In the genomic region with DNA sequence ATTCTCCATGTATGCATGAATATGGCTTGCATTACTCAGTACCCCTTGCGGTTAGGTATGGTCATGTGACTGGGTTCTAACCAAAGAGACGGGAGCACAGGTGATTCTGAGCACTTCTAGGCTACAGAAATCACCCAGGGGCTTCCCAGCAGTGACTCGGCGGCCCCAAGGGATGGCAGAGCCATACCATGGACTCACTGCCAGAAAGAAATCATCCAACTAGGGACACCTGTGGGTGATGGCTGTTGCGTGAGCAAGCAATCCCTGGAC, we compare ENCODE assay signal across 19 mouse cellular contexts.
DNase-seq lines count a peak whose midpoint lies in the region; ATAC-seq and TF ChIP-seq lines count a peak whose summit lies in the region.
"Had no signal": no experiment of that assay in that cellular context is flagged by ENCODE, and none has a peak within 500 bp of the region (broad histone marks: within the 10 kb centered on the region; RNA-seq: fewer than 3 reads in every experiment).

No protein-coding gene starts in this region.

- H3K36me3 ChIP-seq in forebrain, embryonic 12.5 days (replicated peaks): no peaks in the 10 kb centered on the region
- peaks cover 3% of the 10 kb centered on the region; the same call in 1 of the 2 replicates for H3K36me3 ChIP-seq in forebrain, postnatal 0 days (ENCODE audit: insufficient read depth)
- H3K36me3 ChIP-seq in hindbrain, embryonic 12.5 days: peaks cover 20% of the 10 kb centered on the region
- peaks cover 51% of the 10 kb centered on the region for H3K36me3 ChIP-seq in hindbrain, embryonic 10.5 days
- H3K36me3 ChIP-seq in midbrain, embryonic 15.5 days (replicated peaks): no peaks in the 10 kb centered on the region
- H3K36me3 ChIP-seq in midbrain, embryonic 16.5 days (ENCODE audit: control insufficient read depth, insufficient read depth, low read length): no peaks in the 10 kb centered on the region
- no peaks in the 10 kb centered on the region for H3K36me3 ChIP-seq in hindbrain, embryonic 16.5 days (ENCODE audit: control insufficient read depth, insufficient read depth, low read length)
- H3K36me3 ChIP-seq: embryonic facial prominence, embryonic 12.5 days had no signal

- peaks cover 10% of the 10 kb centered on the region; the same call in 1 of the 2 replicates for H3K27me3 ChIP-seq in forebrain, embryonic 12.5 days
- no peaks in the 10 kb centered on the region for H3K27me3 ChIP-seq in forebrain, postnatal 0 days (ENCODE audit: insufficient read depth, low read length)
- H3K27me3 ChIP-seq in hindbrain, embryonic 12.5 days: peaks cover 41% of the 10 kb centered on the region
- H3K27me3 ChIP-seq in hindbrain, embryonic 10.5 days (ENCODE audit: insufficient read depth, poor library complexity, severe bottlenecking): peaks cover 88% of the 10 kb centered on the region
- H3K27me3 ChIP-seq in midbrain, embryonic 15.5 days (replicated peaks): peaks cover 21% of the 10 kb centered on the region
- peaks cover 5% of the 10 kb centered on the region for H3K27me3 ChIP-seq in midbrain, embryonic 16.5 days (ENCODE audit: control insufficient read depth, insufficient read depth, low read depth, low read length)
- peaks cover 4% of the 10 kb centered on the region; the same call in 1 of the 2 replicates for H3K27me3 ChIP-seq in hindbrain, embryonic 16.5 days (replicated peaks; ENCODE audit: control insufficient read depth, insufficient read depth, low read length)
- H3K27me3 ChIP-seq: embryonic facial prominence, embryonic 12.5 days; Patski had no signal

- no peak for ATAC-seq in forebrain, embryonic 12.5 days (ENCODE audit: low FRiP score)
- no peak; the same call in 1 of the 2 replicates for ATAC-seq in forebrain, postnatal 0 days
- no peak for ATAC-seq in hindbrain, embryonic 12.5 days (ENCODE audit: low FRiP score)
- 0 out of 2 replicates have a peak, but pooled peaks have one; percentile 33 for ATAC-seq in midbrain, embryonic 15.5 days (replicated peaks)
- ATAC-seq in midbrain, embryonic 16.5 days: no peak
- peak; percentile 18 for ATAC-seq in hindbrain, embryonic 16.5 days
- ATAC-seq: activated CD4-positive, CD25-positive, alpha-beta regulatory T cell, adult 4 months; Patski had no signal

- H3K4me1 ChIP-seq in forebrain, embryonic 12.5 days: peaks cover 27% of the 10 kb centered on the region
- H3K4me1 ChIP-seq in forebrain, postnatal 0 days (ENCODE audit: insufficient read depth): 0 out of 2 replicates have a peak, but pooled peaks cover 5% of the 10 kb centered on the region
- peaks cover 31% of the 10 kb centered on the region for H3K4me1 ChIP-seq in hindbrain, embryonic 12.5 days
- H3K4me1 ChIP-seq in hindbrain, embryonic 10.5 days (replicated peaks): peaks cover 50% of the 10 kb centered on the region
- peaks cover 18% of the 10 kb centered on the region for H3K4me1 ChIP-seq in midbrain, embryonic 15.5 days
- peaks cover 8% of the 10 kb centered on the region; the same call in 1 of the 2 replicates for H3K4me1 ChIP-seq in midbrain, embryonic 16.5 days (ENCODE audit: control insufficient read depth, insufficient read depth, low read length)
- peaks cover 9% of the 10 kb centered on the region for H3K4me1 ChIP-seq in hindbrain, embryonic 16.5 days (ENCODE audit: control insufficient read depth, insufficient read depth, low read depth, low read length)

- TF ChIP-seq CTCF in forebrain, postnatal 0 days (IDR thresholded peaks at IDR 0.05; ENCODE audit: low read depth): no peak

- H3K4me2 ChIP-seq in forebrain, embryonic 12.5 days: no peak overlapping the region
- H3K4me2 ChIP-seq in forebrain, postnatal 0 days (ENCODE audit: low read depth): no peak overlapping the region
- no peak overlapping the region for H3K4me2 ChIP-seq in hindbrain, embryonic 12.5 days (replicated peaks)
- H3K4me2 ChIP-seq in midbrain, embryonic 15.5 days: no peak overlapping the region
- no peak overlapping the region for H3K4me2 ChIP-seq in midbrain, embryonic 16.5 days (ENCODE audit: low read length)
- H3K4me2 ChIP-seq in hindbrain, embryonic 16.5 days (ENCODE audit: low read length): no peak overlapping the region
- H3K4me2 ChIP-seq: embryonic facial prominence, embryonic 12.5 days had no signal

- H3K27ac ChIP-seq in forebrain, embryonic 12.5 days: peak overlapping the region; percentile 70; the same call in 1 of the 2 replicates
- H3K27ac ChIP-seq in forebrain, postnatal 0 days (ENCODE audit: low read depth, low read length): no peak overlapping the region
- H3K27ac ChIP-seq in hindbrain, embryonic 12.5 days: 0 out of 2 replicates have a peak overlapping the region, but pooled peaks have one; percentile 23
- no peak overlapping the region for H3K27ac ChIP-seq in hindbrain, embryonic 10.5 days
- H3K27ac ChIP-seq in midbrain, embryonic 15.5 days: peak overlapping the region; percentile 8
- H3K27ac ChIP-seq in midbrain, embryonic 16.5 days (ENCODE audit: low read length): no peak overlapping the region
- no peak overlapping the region; the same call in 1 of the 2 replicates for H3K27ac ChIP-seq in hindbrain, embryonic 16.5 days (ENCODE audit: low read depth, low read length)
- H3K27ac ChIP-seq: heart, embryonic 10.5 days had no signal

- DNase-seq in forebrain, postnatal 0 days: no peak
- no peak for DNase-seq in hindbrain, embryonic 10.5 days (ENCODE audit: low spot score)
- no peak for DNase-seq in urinary bladder, postnatal 10 days (ENCODE audit: low spot score)
- DNase-seq: adrenal gland, postnatal 14 days; B cell, adult 2 months; cerebellum, adult 11-12 months; cerebellum, adult 9-10 months; gastrocnemius, postnatal 10 days; heart, adult 18-20 months; kidney, adult 11 months had no signal

- 87% methylated on average over 5 of the region's 5 CpGs for WGBS in forebrain, embryonic 12.5 days
- 78% methylated on average over 5 of the region's 5 CpGs for WGBS in forebrain, postnatal 0 days
- 86% methylated on average over 5 of the region's 5 CpGs for WGBS in hindbrain, embryonic 12.5 days
- WGBS in hindbrain, embryonic 10.5 days: 90% methylated on average over 5 of the region's 5 CpGs
- 77% methylated on average over 5 of the region's 5 CpGs for WGBS in midbrain, embryonic 15.5 days
- WGBS in midbrain, embryonic 16.5 days: 75% methylated on average over 5 of the region's 5 CpGs
- WGBS in hindbrain, embryonic 16.5 days: 74% methylated on average over 5 of the region's 5 CpGs

- 0 out of 2 replicates have a peak, but pooled peaks cover 3% of the 10 kb centered on the region for H3K9me3 ChIP-seq in forebrain, embryonic 12.5 days
- no peaks in the 10 kb centered on the region for H3K9me3 ChIP-seq in forebrain, postnatal 0 days (ENCODE audit: low read length)
- no peaks in the 10 kb centered on the region for H3K9me3 ChIP-seq in hindbrain, embryonic 12.5 days (replicated peaks)
- peaks cover 8% of the 10 kb centered on the region; the same call in 1 of the 2 replicates for H3K9me3 ChIP-seq in hindbrain, embryonic 10.5 days
- H3K9me3 ChIP-seq in midbrain, embryonic 15.5 days: no peaks in the 10 kb centered on the region
- H3K9me3 ChIP-seq in midbrain, embryonic 16.5 days (replicated peaks; ENCODE audit: control insufficient read depth, low read length, poor library complexity, severe bottlenecking): peaks cover 2% of the 10 kb centered on the region; the same call in 1 of the 2 replicates
- H3K9me3 ChIP-seq in hindbrain, embryonic 16.5 days (ENCODE audit: control insufficient read depth, low read length): no peaks in the 10 kb centered on the region
- H3K9me3 ChIP-seq: embryonic facial prominence, embryonic 12.5 days; heart, embryonic 10.5 days had no signal

- no peak overlapping the region for H3K9ac ChIP-seq in forebrain, embryonic 12.5 days
- no peak overlapping the region for H3K9ac ChIP-seq in forebrain, postnatal 0 days
- no peak overlapping the region for H3K9ac ChIP-seq in hindbrain, embryonic 12.5 days
- no peak overlapping the region for H3K9ac ChIP-seq in midbrain, embryonic 15.5 days
- H3K9ac ChIP-seq in midbrain, embryonic 16.5 days (ENCODE audit: low read depth, low read length): no peak overlapping the region
- no peak overlapping the region; the same call in 1 of the 2 replicates for H3K9ac ChIP-seq in hindbrain, embryonic 16.5 days (ENCODE audit: low read depth, low read length)
- H3K9ac ChIP-seq: embryonic facial prominence, embryonic 12.5 days had no signal

- no peak overlapping the region for H3K4me3 ChIP-seq in forebrain, embryonic 12.5 days (replicated peaks)
- no peak overlapping the region for H3K4me3 ChIP-seq in forebrain, postnatal 0 days (ENCODE audit: low read depth, low read length)
- H3K4me3 ChIP-seq in hindbrain, embryonic 12.5 days: no peak overlapping the region
- no peak overlapping the region for H3K4me3 ChIP-seq in hindbrain, embryonic 10.5 days
- H3K4me3 ChIP-seq in midbrain, embryonic 15.5 days: no peak overlapping the region
- H3K4me3 ChIP-seq in midbrain, embryonic 16.5 days (ENCODE audit: low read depth, low read length): no peak overlapping the region
- no peak overlapping the region for H3K4me3 ChIP-seq in hindbrain, embryonic 16.5 days (ENCODE audit: low read length)
- H3K4me3 ChIP-seq: embryonic facial prominence, embryonic 12.5 days; heart, embryonic 10.5 days had no signal

Comparison
In these comparisons a context has a peak if more than half of its experiments do, and no peak if none do; other contexts are left out.
1. ATAC-seq: peak in midbrain, embryonic 15.5 days (single experiment) and hindbrain, embryonic 16.5 days (single experiment); none in forebrain, embryonic 12.5 days (single experiment), forebrain, postnatal 0 days (single experiment), hindbrain, embryonic 12.5 days (single experiment) and midbrain, embryonic 16.5 days (single experiment).
2. H3K27ac ChIP-seq: peak in forebrain, embryonic 12.5 days (single experiment), hindbrain, embryonic 12.5 days (single experiment) and midbrain, embryonic 15.5 days (single experiment); none in forebrain, postnatal 0 days (single experiment), hindbrain, embryonic 10.5 days (single experiment), midbrain, embryonic 16.5 days (single experiment) and hindbrain, embryonic 16.5 days (single experiment).